Comparison of ENCODE assay signal across 17 mouse cellular contexts in genomic region chr1:106240116-106240685, GRCm38 (mm10).
DNase-seq lines count a peak whose midpoint lies in the region; ATAC-seq and TF ChIP-seq lines count a peak whose summit lies in the region.
"Had no signal": no experiment of that assay in that cellular context is flagged by ENCODE, and none has a peak within 500 bp of the region (broad histone marks: within the 10 kb centered on the region; RNA-seq: fewer than 3 reads in every experiment).

No protein-coding gene starts in this region.

- H3K36me3 ChIP-seq in hindbrain, embryonic 13.5 days = no peaks in the 10 kb centered on the region
- H3K36me3 ChIP-seq in hindbrain, embryonic 11.5 days (ENCODE audit: control insufficient read depth, insufficient read depth, low read length) = no peaks in the 10 kb centered on the region
- no peaks in the 10 kb centered on the region for H3K36me3 ChIP-seq in lung, embryonic 14.5 days (ENCODE audit: insufficient read depth)
- H3K36me3 ChIP-seq in lung, embryonic 16.5 days (ENCODE audit: control insufficient read depth, insufficient read depth, low read length) = no peaks in the 10 kb centered on the region
- H3K36me3 ChIP-seq: embryonic facial prominence, embryonic 13.5 days; heart, embryonic 15.5 days; midbrain, embryonic 13.5 days had no signal

- H3K4me2 ChIP-seq in hindbrain, embryonic 13.5 days = no peak overlapping the region
- H3K4me2 ChIP-seq in hindbrain, embryonic 11.5 days (replicated peaks; ENCODE audit: low read depth, low read length) = no peak overlapping the region
- no peak overlapping the region for H3K4me2 ChIP-seq in lung, embryonic 14.5 days
- no peak overlapping the region for H3K4me2 ChIP-seq in lung, embryonic 16.5 days (ENCODE audit: low read depth, low read length)
- H3K4me2 ChIP-seq: embryonic facial prominence, embryonic 13.5 days; heart, embryonic 15.5 days; midbrain, embryonic 13.5 days had no signal

- H3K9ac ChIP-seq in hindbrain, embryonic 13.5 days = no peak overlapping the region
- no peak overlapping the region for H3K9ac ChIP-seq in hindbrain, embryonic 11.5 days (ENCODE audit: low read depth, low read length)
- H3K9ac ChIP-seq in lung, embryonic 14.5 days = no peak overlapping the region
- H3K9ac ChIP-seq in lung, embryonic 16.5 days (ENCODE audit: low read length) = no peak overlapping the region
- H3K9ac ChIP-seq: embryonic facial prominence, embryonic 13.5 days; heart, embryonic 15.5 days; midbrain, embryonic 13.5 days had no signal

- peak overlapping the region; percentile 40; the same call in 1 of the 2 replicates for H3K27ac ChIP-seq in hindbrain, embryonic 13.5 days
- no peak overlapping the region for H3K27ac ChIP-seq in hindbrain, embryonic 11.5 days (ENCODE audit: low read depth, low read length)
- H3K27ac ChIP-seq in lung, embryonic 14.5 days (ENCODE audit: low read depth) = no peak overlapping the region
- peak overlapping the region; percentile 49; the same call in 1 of the 2 replicates for H3K27ac ChIP-seq in lung, embryonic 16.5 days (ENCODE audit: low read length)
- H3K27ac ChIP-seq: embryonic facial prominence, embryonic 13.5 days; heart, adult 2 months; heart, embryonic 15.5 days; midbrain, embryonic 13.5 days had no signal

- TF ChIP-seq CTCF in lung, embryonic 14.5 days (IDR thresholded peaks at IDR 0.05; ENCODE audit: low read depth) = no peak

- ATAC-seq in hindbrain, embryonic 13.5 days (ENCODE audit: low FRiP score) = no peak
- no peak for ATAC-seq in hindbrain, embryonic 11.5 days (ENCODE audit: low FRiP score)
- ATAC-seq in lung, embryonic 14.5 days (ENCODE audit: insufficient read depth) = no peak
- no peak for ATAC-seq in lung, embryonic 16.5 days (ENCODE audit: low read depth)
- ATAC-seq in megakaryocyte, adult 5-6 weeks (ENCODE audit: poor library complexity, severe bottlenecking) = no peak
- ATAC-seq: midbrain, embryonic 13.5 days had no signal

- no peak overlapping the region for H3K4me3 ChIP-seq in hindbrain, embryonic 13.5 days
- no peak overlapping the region for H3K4me3 ChIP-seq in hindbrain, embryonic 11.5 days (ENCODE audit: low read depth, low read length)
- no peak overlapping the region for H3K4me3 ChIP-seq in lung, embryonic 14.5 days (ENCODE audit: low read depth, low read length)
- H3K4me3 ChIP-seq in lung, embryonic 16.5 days (ENCODE audit: low read length) = no peak overlapping the region
- H3K4me3 ChIP-seq: embryonic facial prominence, embryonic 13.5 days; heart, adult 2 months; heart, embryonic 15.5 days; midbrain, embryonic 13.5 days had no signal

- H3K4me1 ChIP-seq in hindbrain, embryonic 13.5 days (replicated peaks) = peaks cover 30% of the 10 kb centered on the region
- no peaks in the 10 kb centered on the region for H3K4me1 ChIP-seq in hindbrain, embryonic 11.5 days (replicated peaks; ENCODE audit: control insufficient read depth, insufficient read depth, low read length)
- peaks cover 7% of the 10 kb centered on the region; the same call in 1 of the 2 replicates for H3K4me1 ChIP-seq in lung, embryonic 14.5 days (ENCODE audit: insufficient read depth)
- H3K4me1 ChIP-seq in lung, embryonic 16.5 days (replicated peaks; ENCODE audit: control insufficient read depth, insufficient read depth, low read length) = peaks cover 24% of the 10 kb centered on the region

- DNase-seq in cerebellum, postnatal 10 days = peak; percentile 76 to 88
- no peak for DNase-seq in cerebellum, adult 9-10 months
- no peak for DNase-seq in hindbrain, embryonic 11.5 days (ENCODE audit: low spot score)
- peak; percentile 23 for DNase-seq in lung, embryonic 14.5 days
- DNase-seq in lung, postnatal 25 days (ENCODE audit: low spot score) = no peak
- DNase-seq: adrenal gland, adult 2 months; heart, adult 2 months; kidney, adult 18-20 months; kidney, postnatal 14 days; liver; thymus, postnatal 14 days had no signal

- H3K9me3 ChIP-seq in hindbrain, embryonic 13.5 days = no peaks in the 10 kb centered on the region
- no peaks in the 10 kb centered on the region for H3K9me3 ChIP-seq in hindbrain, embryonic 11.5 days (ENCODE audit: control insufficient read depth, low read length)
- no peaks in the 10 kb centered on the region for H3K9me3 ChIP-seq in lung, embryonic 14.5 days (ENCODE audit: low read depth, low read length)
- no peaks in the 10 kb centered on the region for H3K9me3 ChIP-seq in lung, embryonic 16.5 days (ENCODE audit: control insufficient read depth, low read length)
- H3K9me3 ChIP-seq: embryonic facial prominence, embryonic 13.5 days; heart, embryonic 15.5 days; midbrain, embryonic 13.5 days had no signal

- WGBS in hindbrain, embryonic 13.5 days = 79% methylated on average over 7 of the region's 7 CpGs
- WGBS in hindbrain, embryonic 11.5 days = 77% methylated on average over 7 of the region's 7 CpGs
- 43% methylated on average over 7 of the region's 7 CpGs for WGBS in lung, embryonic 14.5 days
- WGBS in lung, embryonic 16.5 days = 35% methylated on average over 7 of the region's 7 CpGs

- no peaks in the 10 kb centered on the region for H3K27me3 ChIP-seq in hindbrain, embryonic 13.5 days
- H3K27me3 ChIP-seq in hindbrain, embryonic 11.5 days (ENCODE audit: control insufficient read depth, insufficient read depth, low read length) = no peaks in the 10 kb centered on the region
- no peaks in the 10 kb centered on the region for H3K27me3 ChIP-seq in lung, embryonic 14.5 days (ENCODE audit: insufficient read depth, low read length)
- H3K27me3 ChIP-seq in lung, embryonic 16.5 days (ENCODE audit: control insufficient read depth, insufficient read depth, low read depth, low read length) = no peaks in the 10 kb centered on the region
- H3K27me3 ChIP-seq: embryonic facial prominence, embryonic 13.5 days; heart, embryonic 15.5 days; midbrain, embryonic 13.5 days had no signal

Comparison
In these comparisons a context has a peak if more than half of its experiments do, and no peak if none do; other contexts are left out.
1. DNase-seq: peak in cerebellum, postnatal 10 days (2 of 2) and lung, embryonic 14.5 days (single experiment); none in cerebellum, adult 9-10 months (single experiment), hindbrain, embryonic 11.5 days (single experiment) and lung, postnatal 25 days (single experiment).
2. H3K27ac ChIP-seq: peak in hindbrain, embryonic 13.5 days (single experiment) and lung, embryonic 16.5 days (single experiment); none in hindbrain, embryonic 11.5 days (single experiment) and lung, embryonic 14.5 days (single experiment).